Comparison of ENCODE assay signal across 9 mouse cellular contexts in the genomic region with DNA sequence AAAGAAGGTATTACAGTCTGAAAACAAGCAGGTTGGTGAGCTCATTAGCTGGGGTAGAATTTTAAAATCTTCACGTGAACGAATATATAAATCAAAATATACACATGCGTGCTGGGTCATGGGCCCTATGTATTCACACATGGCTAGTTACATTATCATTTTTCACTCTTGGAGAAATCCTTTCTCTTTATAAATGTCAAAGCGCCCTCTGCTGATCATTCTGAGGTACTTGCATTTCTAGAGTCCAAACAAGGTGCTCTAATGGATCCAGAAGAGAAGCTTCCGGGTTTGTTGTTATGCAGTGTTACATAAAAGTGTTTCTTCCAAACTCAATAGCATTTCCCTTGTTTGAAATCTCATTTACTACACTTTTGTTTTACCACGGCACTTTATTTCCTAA. TPM values are rescaled to one million over a fixed set of nuclear protein-coding genes. Genes with fewer than 3 reads are reported as not detected.
DNase-seq lines count a peak whose midpoint lies in the region; ATAC-seq lines count a peak whose summit lies in the region.
"Had no signal": no experiment of that assay in that cellular context is flagged by ENCODE, and none has a peak within 500 bp of the region (broad histone marks: within the 10 kb centered on the region; RNA-seq: fewer than 3 reads in every experiment).

No protein-coding gene starts in this region.

- no peak overlapping the region for H3K27ac ChIP-seq in midbrain, embryonic 11.5 days (ENCODE audit: low read depth, low read length)
- no peak overlapping the region for H3K27ac ChIP-seq in midbrain, embryonic 16.5 days (ENCODE audit: low read length)

- no peak overlapping the region for H3K4me3 ChIP-seq in midbrain, embryonic 11.5 days (ENCODE audit: low read depth, low read length)
- H3K4me3 ChIP-seq in midbrain, embryonic 16.5 days (ENCODE audit: low read depth, low read length): no peak overlapping the region

- H3K9ac ChIP-seq in midbrain, embryonic 11.5 days (ENCODE audit: low read length): no peak overlapping the region
- no peak overlapping the region for H3K9ac ChIP-seq in midbrain, embryonic 16.5 days (ENCODE audit: low read depth, low read length)

- no peaks in the 10 kb centered on the region for H3K4me1 ChIP-seq in midbrain, embryonic 11.5 days (ENCODE audit: control insufficient read depth, insufficient read depth, low read length)
- H3K4me1 ChIP-seq in midbrain, embryonic 16.5 days (ENCODE audit: control insufficient read depth, insufficient read depth, low read length): no peaks in the 10 kb centered on the region

- no peaks in the 10 kb centered on the region for H3K36me3 ChIP-seq in midbrain, embryonic 11.5 days (ENCODE audit: control insufficient read depth, insufficient read depth, low read length)
- no peaks in the 10 kb centered on the region for H3K36me3 ChIP-seq in midbrain, embryonic 16.5 days (ENCODE audit: control insufficient read depth, insufficient read depth, low read length)

- WGBS in midbrain, embryonic 11.5 days: 24% methylated on average over 6 of the region's 6 CpGs
- WGBS in midbrain, embryonic 16.5 days: 24% methylated on average over 6 of the region's 6 CpGs

- no peaks in the 10 kb centered on the region for H3K27me3 ChIP-seq in midbrain, embryonic 11.5 days (ENCODE audit: control insufficient read depth, insufficient read depth, low read length)
- H3K27me3 ChIP-seq in midbrain, embryonic 16.5 days (ENCODE audit: control insufficient read depth, insufficient read depth, low read depth, low read length): no peaks in the 10 kb centered on the region

- no peaks in the 10 kb centered on the region for H3K9me3 ChIP-seq in midbrain, embryonic 11.5 days (ENCODE audit: control insufficient read depth, low read length)
- no peaks in the 10 kb centered on the region for H3K9me3 ChIP-seq in midbrain, embryonic 16.5 days (replicated peaks; ENCODE audit: control insufficient read depth, low read length, poor library complexity, severe bottlenecking)

- DNase-seq in cerebellum, postnatal 14 days: peak; percentile 44 to 58
- DNase-seq in cerebellum, adult 9-11 months: no peak
- peak; percentile 91 for DNase-seq in midbrain, embryonic 11.5 days (ENCODE audit: low spot score, missing footprints)
- peak; percentile 56 for DNase-seq in c-Kit-positive CD71-positive TER-119-negative erythroid progenitor cells, embryonic 14.5 days (ENCODE audit: low read depth)
- peak; percentile 26 to 47 for DNase-seq in kidney, postnatal 36 days
- peak; percentile 72 for DNase-seq in naive thymus-derived CD4-positive, alpha-beta T cell, adult 2 months (ENCODE audit: low read depth)
- no peak for DNase-seq in adrenal gland, adult 18-20 months (ENCODE audit: low spot score in 2 of 2)

- ATAC-seq in midbrain, embryonic 11.5 days (ENCODE audit: low FRiP score): 0 out of 2 replicates have a peak, but pooled peaks have one; percentile 54
- no peak for ATAC-seq in midbrain, embryonic 16.5 days

- H3K4me2 ChIP-seq in midbrain, embryonic 11.5 days: no peak overlapping the region
- no peak overlapping the region for H3K4me2 ChIP-seq in midbrain, embryonic 16.5 days (ENCODE audit: low read length)

RNA-seq across cellular contexts. Expression of a gene that starts 15.6 kb away (rescaled TPM):
- polyA plus RNA-seq in midbrain, embryonic 11.5 days (2014; fragmentation: Nextera tagmentation; extraction: Ambion mirVana): 0.93 and 1.3 TPM in 2 replicates
- 1.2 and 1.4 TPM in 2 replicates for polyA plus RNA-seq in midbrain, embryonic 16.5 days (2015; fragmentation: Nextera tagmentation; extraction: Ambion mirVana)
- total RNA-seq in adrenal gland, adult 18-20 months (2021): 1 to 10 TPM; 8.4 to 10.0 TPM

RNA-seq across cellular contexts. Expression of a gene that starts 33.6 kb away (rescaled TPM):
- polyA plus RNA-seq in midbrain, embryonic 11.5 days (2014; fragmentation: Nextera tagmentation; extraction: Ambion mirVana): 1.8 and 2.2 TPM in 2 replicates
- polyA plus RNA-seq in midbrain, embryonic 16.5 days (2015; fragmentation: Nextera tagmentation; extraction: Ambion mirVana): 3.7 and 3.9 TPM in 2 replicates
- total RNA-seq in adrenal gland, adult 18-20 months (2021): 1 to 10 TPM; 1.7 to 3.3 TPM

RNA-seq across cellular contexts. Expression of a gene that starts 56.6 kb away (rescaled TPM):
- polyA plus RNA-seq in midbrain, embryonic 11.5 days (2014; fragmentation: Nextera tagmentation; extraction: Ambion mirVana): 1.6 and 2.8 TPM in 2 replicates
- polyA plus RNA-seq in midbrain, embryonic 16.5 days (2015; fragmentation: Nextera tagmentation; extraction: Ambion mirVana): 1.0 and 1.1 TPM in 2 replicates
- total RNA-seq in adrenal gland, adult 18-20 months (2021): 1 to 10 TPM; 2.1 to 3.2 TPM
- total RNA-seq: ES-E14 had no signal

Comparison
In these comparisons a context has a peak if more than half of its experiments do, and no peak if none do; other contexts are left out.
1. DNase-seq: peak in cerebellum, postnatal 14 days (2 of 2), midbrain, embryonic 11.5 days (single experiment), c-Kit-positive CD71-positive TER-119-negative erythroid progenitor cells, embryonic 14.5 days (single experiment), kidney, postnatal 36 days (2 of 2) and naive thymus-derived CD4-positive, alpha-beta T cell, adult 2 months (single experiment); none in cerebellum, adult 9-11 months (single experiment) and adrenal gland, adult 18-20 months (0 of 2).